Mouse (Mus musculus): ENCODE data around the gene Synpo2. TPM values are rescaled to one million over a fixed set of nuclear protein-coding genes. Genes with fewer than 3 reads are reported as not detected.
"Not testable (repeated sequence)": the region's sequence is repeated elsewhere in the genome, so short reads cannot be mapped to it uniquely, and the experiment has no call there.

Gene Synpo2
- polyA plus RNA-seq, 1 experiment, result 7.2 TPM

DNA sequence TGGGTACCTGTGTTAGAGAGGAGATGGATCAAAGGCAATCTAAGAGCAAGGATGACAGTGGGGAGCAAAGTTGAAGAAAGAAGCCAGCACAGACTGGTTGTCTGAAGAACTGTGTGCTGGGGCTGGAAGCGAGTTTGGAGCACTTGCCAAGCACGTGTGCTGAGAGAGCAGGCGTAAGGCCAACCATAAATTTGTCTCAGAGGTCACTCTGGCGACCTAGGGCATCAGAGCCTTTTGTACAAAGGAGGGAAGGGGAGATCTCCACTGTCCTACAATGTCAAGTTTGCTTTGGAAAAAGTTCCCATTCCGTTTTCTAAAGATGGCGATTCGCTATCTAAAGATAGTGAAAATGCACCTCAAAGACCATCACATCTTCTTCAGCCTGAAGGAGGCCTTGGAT is 107.9 kb downstream of the Synpo2 start:
- TF ChIP-seq CTCF (IDR thresholded peaks at IDR 0.05; ENCODE audit: control insufficient read depth, insufficient read depth, insufficient read length) (no peak), CEBPB (IDR thresholded peaks at IDR 0.05; ENCODE audit: low read depth) (no peak), FOSL1 (IDR thresholded peaks at IDR 0.05; ENCODE audit: insufficient read depth, low read length, poor library complexity, severe bottlenecking) (no peak), MYOG (IDR thresholded peaks at IDR 0.05; ENCODE audit: control insufficient read depth, extremely low read depth, insufficient read length) (no peak), MYOD1 (IDR thresholded peaks at IDR 0.05; ENCODE audit: control insufficient read depth, insufficient read length, low read depth) (no peak), USF1 (IDR thresholded peaks at IDR 0.05; ENCODE audit: low read depth) (no peak), MAX (IDR thresholded peaks at IDR 0.05) (no peak)
- Histone ChIP-seq H3K27me3 (ENCODE audit: control insufficient read depth, insufficient read depth, insufficient read length) (no peaks in the 10 kb centered on the region), H3K79me2 (ENCODE audit: control insufficient read depth, insufficient read depth) (no peaks in the 10 kb centered on the region), H3ac (ENCODE audit: control insufficient read depth, insufficient read length, low read depth) (no peak overlapping the region), H3K79me3 (ENCODE audit: low read depth) (no peaks in the 10 kb centered on the region), H3K36me3 (ENCODE audit: control insufficient read depth, insufficient read depth) (no peaks in the 10 kb centered on the region), H3K4me3 (ENCODE audit: insufficient read depth, poor library complexity, severe bottlenecking) (no peak overlapping the region)

- H3K79me2 ChIP-seq (ENCODE audit: control insufficient read depth, insufficient read depth); H3K4me3 ChIP-seq (ENCODE audit: insufficient read depth, poor library complexity, severe bottlenecking); H3K79me3 ChIP-seq (ENCODE audit: low read depth): not testable (repeated sequence)
Measured at GRCm38 (mm10) chr3:123126741-123127140, 109.2 kb downstream of the Synpo2 start.

DNA sequence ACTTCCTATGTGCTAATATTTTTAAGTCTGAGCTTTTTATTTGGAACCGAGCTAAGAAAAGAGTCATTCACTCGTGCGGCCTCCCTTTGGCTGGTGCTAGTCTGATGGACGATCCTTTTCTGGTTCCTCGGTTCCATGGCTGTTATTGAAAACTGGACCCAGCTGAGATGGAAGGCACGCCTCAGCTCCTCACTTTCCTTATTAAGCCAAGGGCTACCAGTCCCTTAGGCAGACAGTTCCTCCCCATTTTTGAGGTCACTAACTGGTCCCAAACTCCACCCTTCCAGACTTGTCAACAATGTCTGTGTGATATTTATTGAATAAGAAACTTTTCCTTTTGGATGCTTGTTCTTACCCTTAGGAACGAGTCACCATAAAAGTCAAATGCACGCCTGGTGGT is 112.1 kb downstream of the Synpo2 start:
- H3K36me3 ChIP-seq (ENCODE audit: control insufficient read depth, insufficient read depth), result no peaks in the 10 kb centered on the region
- no peak overlapping the region for H3K4me3 ChIP-seq (ENCODE audit: insufficient read depth, poor library complexity, severe bottlenecking)
- H3K79me2 ChIP-seq (ENCODE audit: control insufficient read depth, insufficient read depth), result no peaks in the 10 kb centered on the region
- no peaks in the 10 kb centered on the region for H3K79me3 ChIP-seq (ENCODE audit: low read depth)
- no peak overlapping the region for H3ac ChIP-seq (ENCODE audit: control insufficient read depth, insufficient read length, low read depth)
- no peak for TF ChIP-seq CEBPB (IDR thresholded peaks at IDR 0.05; ENCODE audit: low read depth)
- H3K27me3 ChIP-seq (ENCODE audit: control insufficient read depth, insufficient read depth, insufficient read length), result no peaks in the 10 kb centered on the region

More at GRCm38 (mm10) chr3:123126741-123127140, 109.2 kb downstream of the Synpo2 start:
- H3K27me3 ChIP-seq (ENCODE audit: control insufficient read depth, insufficient read depth, insufficient read length); H3K36me3 ChIP-seq (ENCODE audit: control insufficient read depth, insufficient read depth); H3ac ChIP-seq (ENCODE audit: control insufficient read depth, insufficient read length, low read depth): not testable (repeated sequence)

DNA sequence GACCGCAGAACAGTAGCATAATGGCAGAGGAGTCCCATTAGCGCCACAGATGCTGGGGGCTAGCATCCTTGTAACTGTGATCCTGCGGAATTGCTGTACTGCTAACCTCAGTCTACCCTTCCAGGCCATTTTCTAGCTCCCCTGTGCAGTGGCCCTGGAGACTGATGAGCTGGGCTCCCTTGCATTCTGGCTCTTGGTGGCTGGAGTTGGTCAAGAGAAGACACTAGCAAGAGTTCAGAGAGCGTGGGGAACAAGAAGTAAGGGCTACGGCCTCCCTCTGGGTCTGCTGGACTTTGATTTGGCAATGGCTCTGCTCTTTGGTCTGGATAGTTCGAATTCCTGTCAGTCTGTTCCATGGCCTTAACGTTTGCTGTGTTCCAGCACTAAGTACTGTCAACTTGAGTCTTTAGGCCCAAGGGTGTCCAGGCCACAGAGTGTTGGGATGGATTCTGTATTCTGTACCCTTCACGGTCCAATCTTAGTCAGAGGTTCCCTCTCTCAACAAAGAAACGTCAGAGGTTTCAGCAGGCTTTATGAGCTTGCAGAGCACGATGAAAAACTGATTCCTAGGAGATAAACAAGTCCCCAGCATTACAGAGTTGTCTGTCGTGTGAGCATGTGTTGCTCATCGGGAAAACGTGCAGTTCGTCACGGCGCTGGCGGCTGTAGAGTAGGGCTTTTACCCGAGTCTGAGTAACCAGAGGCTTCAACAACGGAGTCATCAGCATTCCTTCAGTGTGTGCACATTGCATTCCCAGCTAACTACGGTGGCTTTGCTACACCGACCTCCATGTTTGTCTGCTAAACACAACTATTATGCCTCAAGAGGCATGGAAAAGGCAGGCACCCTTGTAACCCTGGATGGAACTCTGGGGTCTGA is 113.6 kb downstream of the Synpo2 start:
- Histone ChIP-seq H3K79me2 (ENCODE audit: control insufficient read depth, insufficient read depth) (no peaks in the 10 kb centered on the region), H3K79me3 (ENCODE audit: low read depth) (no peaks in the 10 kb centered on the region), H3K36me3 (ENCODE audit: control insufficient read depth, insufficient read depth) (no peaks in the 10 kb centered on the region), H3ac (ENCODE audit: control insufficient read depth, insufficient read length, low read depth) (peak overlapping the region; percentile 13), H3K4me3 (ENCODE audit: insufficient read depth, poor library complexity, severe bottlenecking) (no peak overlapping the region), H3K27me3 (ENCODE audit: control insufficient read depth, insufficient read depth, insufficient read length) (no peaks in the 10 kb centered on the region)
- no peak for TF ChIP-seq MYOG (IDR thresholded peaks at IDR 0.05; ENCODE audit: control insufficient read depth, extremely low read depth, insufficient read length)
- TF ChIP-seq MAX (IDR thresholded peaks at IDR 0.05), result peak; percentile 90

DNA sequence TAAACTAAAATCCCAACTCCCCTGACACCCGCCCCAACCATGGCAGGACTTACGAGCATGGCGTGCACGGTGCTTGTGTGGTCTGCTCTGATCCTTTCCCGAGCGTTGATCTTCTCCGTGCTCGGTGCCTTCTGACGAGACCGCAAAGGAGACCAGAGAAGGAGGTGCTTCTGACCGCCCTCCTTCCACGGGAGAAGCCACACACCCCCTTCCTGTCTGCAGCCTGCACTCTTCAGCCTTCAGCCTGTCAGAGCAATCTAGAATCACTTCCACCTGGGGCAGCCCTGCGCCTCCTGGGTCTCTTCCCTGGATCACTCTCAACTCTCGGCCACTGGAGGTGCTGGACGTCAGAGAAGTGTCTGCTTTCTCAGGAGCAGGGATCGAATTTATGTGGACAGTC is 119.0 kb downstream of the Synpo2 start:
- H3K79me3 ChIP-seq (ENCODE audit: low read depth), result no peaks in the 10 kb centered on the region

GRCm38 (mm10) chr3:123115770-123116527 is 120.0 kb downstream of the Synpo2 start:
- H3ac ChIP-seq (ENCODE audit: control insufficient read depth, insufficient read length, low read depth), result peak overlapping the region; percentile 20
- H3K4me3 ChIP-seq (ENCODE audit: insufficient read depth, poor library complexity, severe bottlenecking), result no peak overlapping the region
- H3K36me3 ChIP-seq (ENCODE audit: control insufficient read depth, insufficient read depth), result peaks cover 5% of the 10 kb centered on the region
- no peaks in the 10 kb centered on the region for H3K79me2 ChIP-seq (ENCODE audit: control insufficient read depth, insufficient read depth)
- TF ChIP-seq MYOG (IDR thresholded peaks at IDR 0.05; ENCODE audit: control insufficient read depth, extremely low read depth, insufficient read length), result no peak
- TF ChIP-seq FOSL1 (IDR thresholded peaks at IDR 0.05; ENCODE audit: insufficient read depth, low read length, poor library complexity, severe bottlenecking), result no peak
- TF ChIP-seq MAX (IDR thresholded peaks at IDR 0.05), result peak; percentile 69
- TF ChIP-seq CEBPB (IDR thresholded peaks at IDR 0.05; ENCODE audit: low read depth), result peak; percentile 33
- peak; percentile 37 for TF ChIP-seq CTCF (IDR thresholded peaks at IDR 0.05; ENCODE audit: control insufficient read depth, insufficient read depth, insufficient read length)
- TF ChIP-seq MYOD1 (IDR thresholded peaks at IDR 0.05; ENCODE audit: control insufficient read depth, insufficient read length, low read depth), result peak; percentile 98
- no peaks in the 10 kb centered on the region for H3K27me3 ChIP-seq (ENCODE audit: control insufficient read depth, insufficient read depth, insufficient read length)
- no peaks in the 10 kb centered on the region for H3K79me3 ChIP-seq (ENCODE audit: low read depth)

More for the DNA sequence above, 119.0 kb downstream of the Synpo2 start:
- TF ChIP-seq MYOD1 (IDR thresholded peaks at IDR 0.05; ENCODE audit: control insufficient read depth, insufficient read length, low read depth), result no peak
- TF ChIP-seq CEBPB (IDR thresholded peaks at IDR 0.05; ENCODE audit: low read depth), result no peak
- TF ChIP-seq FOSL1 (IDR thresholded peaks at IDR 0.05; ENCODE audit: insufficient read depth, low read length, poor library complexity, severe bottlenecking), result no peak
- TF ChIP-seq USF1 (IDR thresholded peaks at IDR 0.05; ENCODE audit: low read depth), result no peak
- no peak for TF ChIP-seq MAX (IDR thresholded peaks at IDR 0.05)
- no peak for TF ChIP-seq MYOG (IDR thresholded peaks at IDR 0.05; ENCODE audit: control insufficient read depth, extremely low read depth, insufficient read length)
- no peak for TF ChIP-seq CTCF (IDR thresholded peaks at IDR 0.05; ENCODE audit: control insufficient read depth, insufficient read depth, insufficient read length)
- Histone ChIP-seq H3K36me3 (ENCODE audit: control insufficient read depth, insufficient read depth) (peaks cover 5% of the 10 kb centered on the region), H3ac (ENCODE audit: control insufficient read depth, insufficient read length, low read depth) (peak overlapping the region; percentile 13), H3K79me2 (ENCODE audit: control insufficient read depth, insufficient read depth) (no peaks in the 10 kb centered on the region), H3K27me3 (ENCODE audit: control insufficient read depth, insufficient read depth, insufficient read length) (no peaks in the 10 kb centered on the region), H3K4me3 (ENCODE audit: insufficient read depth, poor library complexity, severe bottlenecking) (no peak overlapping the region)

Data from C2C12 (cell line).